Mouse (Mus musculus) E14TG2a.4 (cell line): ENCODE measurements at regions not wholly inside any gene's neighbourhood (a gene's known extent, or its start where the extent isn't known, plus 50 kb on each side); places are given as distances from the start of the nearest gene placed in this dataset.

Experiments
- CTCF ChIP-seq: conservative IDR thresholded peaks from 2 replicates; pipeline ENCODE4 v1.5.1; 2014; ENCODE audit warnings: low read length
- NANOG ChIP-seq: IDR thresholded peaks from 2 replicates; pipeline ENCODE4 v1.6.1; 2014; ENCODE audit warnings: borderline replicate concordance, low read length, mixed read lengths
- POU5F1 ChIP-seq: IDR thresholded peaks from 2 replicates; pipeline ENCODE4 v1.6.1; 2014; ENCODE audit warnings: low read length, borderline replicate concordance

GRCm38 (mm10) chr11:110716369-110716768 lies 251.5 kb upstream of the Kcnj16 start:
- TF ChIP-seq CTCF (no peak), POU5F1 (no peak), NANOG (no peak)
